Mouse (Mus musculus) cerebellum, adult 11-12 months (tissue): ENCODE measurements around the gene Dnmt1.
A peak's percentile ranks its signal among the peaks of the same experiment; 100 is the strongest.

ENCODE experiments used
- DNase-seq: peaks from one replicate; pipeline ENCODE4 v3.0.0; 2022

Dnmt1 gene

DNA sequence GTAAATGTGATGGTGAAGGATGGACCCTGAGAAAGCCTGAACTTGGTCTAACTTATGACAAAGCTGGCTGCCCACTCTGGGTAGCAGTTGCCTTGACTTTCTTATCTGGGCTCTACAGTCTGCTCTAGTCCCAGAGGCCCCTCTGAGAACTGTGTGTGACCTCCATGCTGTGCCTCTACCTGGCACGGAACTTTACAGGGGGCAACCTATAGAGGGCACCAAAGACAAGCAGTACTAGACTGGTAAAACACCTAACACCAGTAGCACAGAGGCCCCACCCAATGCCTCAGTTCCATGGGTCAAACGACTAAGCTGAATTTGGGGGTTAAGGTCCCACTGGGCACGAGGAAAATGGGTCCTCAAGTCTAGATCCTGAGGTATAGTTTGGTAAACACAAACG is 43.5 kb downstream of the Dnmt1 start:
- DNase-seq, result no peak

DNA sequence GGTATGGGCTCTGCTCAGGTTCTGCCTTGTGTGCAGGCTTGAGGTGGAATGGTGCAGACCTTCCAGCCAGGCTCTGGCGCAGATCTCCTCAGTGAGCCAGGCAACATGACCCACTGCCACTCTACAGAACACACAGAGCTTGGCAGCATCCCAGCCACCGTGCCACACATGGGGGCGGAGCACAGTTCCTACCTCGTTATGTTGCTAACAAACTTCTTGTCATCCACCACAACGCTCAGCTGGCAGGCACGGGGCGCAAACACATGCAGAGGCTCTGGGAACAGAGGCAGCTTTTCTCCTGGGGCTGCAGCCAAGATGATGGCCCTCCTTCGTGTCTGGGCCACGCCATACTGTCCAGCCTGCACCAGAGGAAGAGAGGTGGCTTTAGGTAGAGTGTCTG is 49.7 kb downstream of the Dnmt1 start:
- no peak for DNase-seq

DNA sequence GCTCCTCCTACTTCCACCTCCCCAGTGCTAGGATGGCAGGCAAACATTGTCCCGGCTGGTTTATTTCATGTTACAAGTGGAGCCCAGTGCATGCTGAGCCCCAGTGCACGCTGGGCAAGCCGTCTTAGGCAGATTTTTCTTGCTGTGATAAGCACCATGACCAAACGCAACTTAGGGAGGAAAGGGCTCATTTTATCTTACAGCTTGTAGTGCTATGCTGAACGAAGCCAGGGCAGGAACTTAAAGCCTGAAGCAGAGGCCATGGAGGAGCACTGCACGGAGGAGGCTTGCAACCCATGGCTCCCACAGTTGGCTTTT is 57.6 kb downstream of the Dnmt1 start:
- DNase-seq, result no peak

DNA sequence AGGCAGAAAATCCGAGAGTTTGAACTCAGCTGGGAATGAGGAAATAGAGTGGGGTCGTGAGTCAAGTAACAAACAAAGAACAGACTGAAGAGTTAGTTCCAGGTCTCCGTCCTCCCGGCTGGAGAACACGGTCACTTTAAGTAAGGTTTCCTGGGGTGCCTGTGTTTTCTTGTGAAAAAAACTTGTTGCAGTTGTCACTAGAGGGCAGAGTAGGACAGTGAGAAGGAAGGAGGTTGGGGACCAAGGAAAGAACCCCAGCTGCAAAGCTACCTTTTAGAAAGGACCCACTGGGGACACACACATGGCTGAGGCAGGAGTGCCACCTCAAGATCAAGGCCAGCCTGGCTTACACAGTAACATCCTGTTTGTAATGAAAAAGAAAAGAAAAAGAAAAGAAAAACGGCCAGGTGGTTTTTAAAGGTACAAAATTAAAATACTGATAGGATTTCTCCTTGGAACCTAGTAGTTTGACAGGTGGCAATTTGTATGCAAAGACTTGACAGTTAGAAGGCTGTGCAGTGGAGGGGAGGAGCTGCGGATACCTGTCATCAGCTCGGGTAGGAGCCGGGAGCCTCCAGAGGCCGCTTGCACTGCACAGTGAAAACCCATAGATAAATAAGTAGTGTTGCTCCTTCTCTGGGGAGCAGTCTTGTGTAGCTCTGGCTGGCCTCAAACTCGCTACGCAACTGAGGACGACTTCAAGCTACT is 58.1 kb downstream of the Dnmt1 start:
- no peak for DNase-seq

DNA sequence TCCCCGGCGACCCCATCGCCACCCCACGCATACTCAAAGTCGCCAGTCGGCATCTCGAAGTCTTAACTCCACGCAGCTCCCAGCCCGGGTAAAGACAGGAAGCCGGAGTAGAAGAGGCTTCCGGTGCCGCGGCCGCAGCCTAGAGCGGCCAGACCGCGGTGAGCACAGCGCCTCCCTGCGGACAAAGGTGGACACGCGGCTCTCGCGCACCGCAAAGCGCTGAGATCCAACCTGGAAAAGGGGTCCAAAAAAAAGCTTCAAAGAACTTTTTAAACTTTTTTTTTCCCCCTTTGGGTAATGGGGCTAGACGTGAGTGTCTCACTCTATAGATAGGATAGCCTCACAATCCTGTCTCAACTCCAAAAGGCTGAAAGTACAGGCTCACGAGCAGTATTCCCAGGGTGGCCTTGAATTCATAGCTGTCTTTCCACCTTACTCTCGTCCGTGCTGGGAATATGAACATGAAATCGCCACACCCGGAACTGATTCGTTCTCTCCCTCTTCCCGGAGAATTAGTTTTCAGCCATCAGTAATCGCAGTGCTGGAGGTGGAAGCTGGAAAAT is 61.1 kb downstream of the Dnmt1 start, which contains the start of gene Eif3g:
TSS of gene Eif3g (minus strand) at position 113 of the 563 bp plus-strand sequence.
- DNase-seq, result peak; percentile 82

DNA sequence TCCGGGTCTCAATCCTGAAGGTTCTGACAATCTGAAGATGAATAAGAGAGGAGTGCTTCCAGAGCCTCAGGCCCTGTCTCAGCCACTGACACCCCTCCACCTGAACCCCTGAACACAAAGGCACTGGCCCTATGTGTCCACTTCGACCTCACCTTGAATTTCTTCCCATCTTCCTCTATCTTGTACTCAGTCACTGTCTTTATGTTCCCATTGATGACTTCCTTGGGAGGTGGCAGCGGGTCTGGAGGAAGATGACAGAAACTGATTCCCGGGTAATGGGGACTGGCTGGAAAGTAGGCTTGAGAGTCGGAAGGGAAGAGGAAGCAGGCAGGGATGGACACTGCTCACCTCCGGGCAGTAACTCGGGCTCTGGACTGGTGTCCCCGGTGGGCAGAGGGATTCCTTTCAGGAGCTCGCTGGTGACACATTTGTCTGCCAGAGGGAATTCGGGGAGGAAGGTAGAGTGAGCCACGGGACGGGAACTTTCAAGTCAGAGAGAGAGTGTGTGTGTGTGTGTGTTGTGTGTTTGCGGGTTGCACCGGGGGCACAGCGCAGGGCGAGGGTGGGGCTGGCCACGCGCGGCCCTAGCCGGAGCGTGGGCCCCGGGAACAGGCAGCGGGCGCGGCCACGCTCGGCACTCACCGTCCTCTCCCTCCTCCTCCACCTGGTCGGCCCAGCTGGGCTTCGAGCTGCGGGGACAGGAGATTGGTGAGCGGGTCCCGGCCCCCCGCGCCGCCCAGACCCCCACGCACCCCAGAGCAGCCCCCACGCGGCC is 61.8 kb downstream of the Dnmt1 start:
- DNase-seq, result no peak

DNA sequence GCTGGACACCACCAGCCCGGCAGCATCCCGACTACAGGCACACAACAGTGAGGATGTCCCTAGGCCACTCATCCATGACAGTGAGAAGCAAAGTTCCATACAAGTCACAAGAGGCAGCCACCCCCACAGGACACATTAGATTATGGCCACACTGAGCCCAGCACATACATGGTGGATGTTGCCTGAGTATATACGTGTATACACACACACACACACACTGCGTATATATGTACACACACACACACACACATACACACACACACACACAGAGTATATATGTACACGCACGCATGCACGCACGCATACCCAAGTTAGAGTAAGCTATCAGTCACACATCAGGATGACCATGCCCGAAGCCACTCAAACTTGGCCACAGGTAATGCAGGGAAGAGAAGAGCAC is 64.3 kb downstream of the Dnmt1 start:
- no peak for DNase-seq

DNA sequence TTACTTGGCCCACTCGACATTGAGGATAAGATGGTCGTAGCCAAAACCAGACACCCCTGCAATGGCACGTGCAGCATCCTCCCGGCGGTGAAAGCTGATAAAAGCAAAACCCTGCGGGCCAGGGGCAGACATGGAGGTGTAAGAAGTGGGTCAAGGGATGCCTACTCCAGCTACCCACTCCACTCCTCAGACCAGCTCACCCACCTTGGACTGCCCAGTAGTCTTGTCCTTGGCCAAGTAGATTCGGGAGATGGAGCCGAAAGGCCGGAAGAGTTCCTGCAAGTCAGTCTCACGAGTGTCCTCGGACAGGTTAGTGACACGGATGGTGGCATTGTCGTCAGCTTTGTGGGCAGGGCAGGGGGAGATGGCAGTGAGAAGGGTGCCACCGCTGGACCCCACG is 65.1 kb downstream of the Dnmt1 start:
- no peak for DNase-seq

DNA sequence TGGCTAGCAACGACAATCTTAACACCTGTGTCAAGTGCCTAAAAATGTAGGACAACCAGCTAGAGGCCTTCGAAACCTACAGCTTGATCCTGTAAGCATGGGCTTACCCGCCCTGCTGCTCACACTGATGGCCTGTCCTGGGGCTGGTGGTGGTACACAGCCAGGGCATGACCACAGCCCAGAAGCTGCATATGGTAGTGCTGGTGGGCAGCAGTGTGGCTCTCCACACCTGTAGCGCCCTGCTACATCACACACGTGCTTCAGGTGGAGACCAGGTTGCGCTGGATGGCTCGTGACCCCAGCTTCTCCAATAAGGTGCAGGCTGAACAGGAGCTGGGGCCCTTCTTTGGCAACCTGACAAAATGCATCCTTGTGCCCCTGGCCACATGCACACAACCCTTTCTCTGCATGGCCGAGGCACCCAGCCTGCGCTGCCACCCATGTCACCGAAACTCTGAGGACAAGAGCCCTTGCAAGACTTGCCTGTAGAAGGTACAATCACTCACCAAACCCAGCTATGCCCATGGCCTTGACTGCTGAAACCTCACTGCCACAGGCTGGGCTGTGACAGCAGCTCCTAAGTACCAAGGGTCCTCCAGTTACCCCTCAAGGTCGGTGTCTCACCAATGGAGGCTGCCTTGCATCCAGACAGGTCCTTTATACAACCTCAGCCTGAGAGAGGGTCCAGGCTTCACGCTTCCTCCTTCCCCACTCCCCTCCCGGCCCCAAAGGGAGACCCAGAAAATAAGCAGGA is 65.9 kb downstream of the Dnmt1 start:
- no peak for DNase-seq

DNA sequence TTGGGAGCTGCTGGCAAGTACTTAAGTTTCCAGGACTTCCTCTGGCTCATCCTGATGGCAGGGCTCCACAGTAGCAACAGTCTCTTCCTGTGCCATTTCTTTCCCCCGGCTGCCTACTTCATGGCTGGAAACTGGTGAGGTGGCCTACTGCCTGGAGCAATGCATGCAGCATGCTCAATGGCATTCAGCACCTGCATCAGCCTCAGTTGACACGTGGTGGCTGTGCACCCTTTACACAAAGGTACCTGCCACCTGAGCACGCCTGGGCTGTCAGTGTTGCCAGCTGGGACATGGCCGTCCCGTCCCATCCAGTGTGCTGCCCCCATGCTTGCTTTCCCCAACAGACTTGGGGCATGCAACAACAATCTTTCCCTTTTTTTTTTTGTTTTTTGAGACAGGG is 66.6 kb downstream of the Dnmt1 start:
- DNase-seq, result no peak

DNA sequence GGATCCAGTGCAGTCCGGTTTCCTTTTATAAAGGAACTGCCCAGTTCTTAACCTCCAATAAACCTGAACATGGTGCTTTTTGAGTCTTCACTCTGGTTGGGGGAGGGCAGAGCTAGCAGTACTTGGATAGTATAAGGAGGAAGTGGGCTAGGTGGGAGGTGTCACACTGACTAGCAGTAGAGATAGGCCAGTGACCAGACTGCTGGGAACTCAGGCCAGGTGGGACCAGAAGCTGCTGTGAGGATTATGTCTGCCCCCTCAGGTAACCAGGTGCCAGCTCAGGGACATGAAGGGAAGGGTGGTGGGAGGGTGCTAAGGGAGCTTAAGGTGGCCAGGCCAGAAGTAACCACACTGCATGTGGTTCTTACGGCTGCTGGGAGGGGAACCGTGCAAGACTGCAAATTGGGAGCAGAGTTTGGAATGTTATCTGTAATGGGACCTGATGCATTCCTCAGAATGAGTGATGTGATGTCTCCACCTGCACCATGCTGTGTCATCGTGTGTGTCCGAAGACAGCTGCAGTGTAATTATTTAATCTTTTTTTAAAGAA is 67.5 kb downstream of the Dnmt1 start:
- DNase-seq, result no peak

DNA sequence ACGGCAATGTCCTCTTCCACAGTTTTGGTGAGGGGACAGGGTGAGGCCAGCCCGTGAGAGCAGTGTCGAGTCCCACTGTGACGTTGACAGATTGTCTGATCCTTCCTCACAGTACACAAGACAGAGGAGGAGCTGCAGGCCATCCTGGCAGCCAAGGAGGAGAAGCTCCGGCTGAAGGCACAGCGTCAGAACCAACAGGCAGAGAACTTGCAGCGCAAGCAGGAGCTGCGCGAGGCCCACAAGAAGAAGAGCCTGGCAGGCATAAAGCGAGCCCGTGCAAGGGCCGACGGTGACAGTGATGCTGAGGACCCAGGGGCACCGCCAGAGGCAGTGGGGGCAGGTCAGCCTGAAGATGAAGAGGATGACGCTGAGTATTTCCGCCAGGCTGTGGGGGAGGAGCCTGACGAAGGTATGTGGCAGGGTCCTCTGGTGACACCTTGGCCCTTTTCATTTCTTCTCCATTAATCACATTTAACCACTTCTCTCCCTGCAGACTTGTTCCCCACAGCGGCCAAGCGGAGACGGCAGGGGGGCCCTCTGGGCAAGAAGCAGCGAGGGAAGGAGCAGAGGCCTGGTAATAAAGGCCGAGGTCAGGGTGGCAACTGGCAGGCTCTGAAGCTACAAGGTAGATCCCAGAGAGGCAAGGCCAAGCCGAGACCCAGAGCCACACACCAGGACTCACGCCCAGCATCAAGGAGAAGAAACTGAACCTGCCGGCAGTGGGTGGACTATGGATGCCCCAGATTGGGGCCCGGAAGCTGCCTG is 68.2 kb downstream of the Dnmt1 start:
- no peak for DNase-seq

DNA sequence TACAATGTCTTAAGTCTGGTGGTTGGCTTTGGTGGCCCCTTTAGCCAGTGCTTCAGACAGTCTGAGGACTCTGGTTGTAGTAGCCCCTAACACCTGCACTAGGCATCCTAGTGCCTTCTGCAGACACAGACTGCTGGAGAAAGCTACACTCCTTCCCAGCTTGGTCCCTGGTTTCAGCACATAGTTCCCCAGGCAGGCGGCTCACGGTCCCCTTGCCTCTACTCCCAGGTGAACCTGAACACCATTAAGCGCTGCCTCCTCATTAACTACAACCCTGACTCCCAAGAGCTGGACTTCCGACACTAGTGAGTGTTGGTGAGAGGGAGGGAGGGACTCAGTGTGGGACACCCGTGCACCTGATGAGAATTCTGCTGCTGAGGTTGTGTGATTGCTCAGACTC is 69.3 kb downstream of the Dnmt1 start:
- DNase-seq, result no peak

DNA sequence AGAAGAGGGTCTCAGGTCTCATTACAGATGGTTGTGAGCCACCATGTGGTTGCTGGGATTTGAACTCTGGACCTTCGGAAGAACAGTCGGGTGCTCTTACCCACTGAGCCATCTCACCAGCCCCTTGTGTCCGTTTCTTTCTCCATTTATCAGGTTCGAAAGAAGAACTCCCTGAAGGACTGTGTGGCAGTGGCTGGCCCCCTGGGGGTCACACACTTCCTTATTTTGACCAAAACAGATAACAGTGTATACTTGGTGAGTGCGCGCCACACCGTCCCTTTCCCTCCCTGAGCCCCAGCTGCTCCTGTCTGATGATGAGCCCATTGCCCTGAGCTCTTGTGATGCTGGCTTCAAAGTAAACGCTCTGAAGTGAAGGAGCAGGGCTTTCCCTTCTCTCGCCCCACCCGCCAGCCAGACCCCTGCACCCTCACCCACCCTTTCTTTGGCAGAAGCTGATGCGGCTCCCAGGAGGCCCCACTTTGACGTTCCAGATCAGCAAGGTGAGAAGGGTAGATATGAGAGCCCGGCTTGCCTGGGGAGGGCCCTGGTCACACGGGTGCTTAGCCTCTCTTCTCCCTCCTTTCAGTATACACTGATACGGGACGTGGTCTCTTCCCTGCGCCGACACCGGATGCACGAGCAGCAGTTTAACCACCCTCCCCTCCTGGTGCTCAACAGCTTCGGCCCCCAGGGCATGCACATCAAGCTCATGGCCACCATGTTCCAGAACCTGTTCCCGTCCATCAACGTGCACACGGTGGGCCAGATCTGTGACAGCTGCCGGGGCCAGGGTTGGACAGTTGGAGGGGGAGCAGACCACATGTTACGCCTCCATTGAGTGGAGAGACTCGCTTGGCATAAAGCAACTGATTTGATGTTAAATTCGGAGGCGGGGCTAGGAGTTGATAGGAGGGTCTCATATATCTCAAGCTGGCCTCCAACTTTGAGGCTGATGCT is 70.2 kb downstream of the Dnmt1 start:
- peak; percentile 60 for DNase-seq

DNA sequence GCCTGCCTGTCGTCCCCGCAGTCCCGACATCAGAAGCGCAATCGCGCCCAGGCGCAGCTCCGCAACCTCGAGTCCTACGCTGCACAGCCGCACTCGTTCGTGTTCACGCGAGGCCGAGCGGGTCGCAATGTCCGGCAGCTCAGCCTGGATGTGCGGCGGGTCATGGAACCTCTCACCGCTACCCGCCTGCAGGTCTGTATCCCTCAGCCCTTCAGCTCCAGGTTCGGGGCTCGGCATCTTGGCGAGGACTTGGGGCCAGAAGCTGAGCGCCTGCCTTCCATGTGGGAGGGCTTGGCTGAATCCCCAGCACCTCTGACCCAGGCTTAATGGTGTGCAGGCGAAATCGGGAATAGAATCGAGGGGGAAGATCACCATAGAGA is 71.3 kb downstream of the Dnmt1 start:
- no peak for DNase-seq

DNA sequence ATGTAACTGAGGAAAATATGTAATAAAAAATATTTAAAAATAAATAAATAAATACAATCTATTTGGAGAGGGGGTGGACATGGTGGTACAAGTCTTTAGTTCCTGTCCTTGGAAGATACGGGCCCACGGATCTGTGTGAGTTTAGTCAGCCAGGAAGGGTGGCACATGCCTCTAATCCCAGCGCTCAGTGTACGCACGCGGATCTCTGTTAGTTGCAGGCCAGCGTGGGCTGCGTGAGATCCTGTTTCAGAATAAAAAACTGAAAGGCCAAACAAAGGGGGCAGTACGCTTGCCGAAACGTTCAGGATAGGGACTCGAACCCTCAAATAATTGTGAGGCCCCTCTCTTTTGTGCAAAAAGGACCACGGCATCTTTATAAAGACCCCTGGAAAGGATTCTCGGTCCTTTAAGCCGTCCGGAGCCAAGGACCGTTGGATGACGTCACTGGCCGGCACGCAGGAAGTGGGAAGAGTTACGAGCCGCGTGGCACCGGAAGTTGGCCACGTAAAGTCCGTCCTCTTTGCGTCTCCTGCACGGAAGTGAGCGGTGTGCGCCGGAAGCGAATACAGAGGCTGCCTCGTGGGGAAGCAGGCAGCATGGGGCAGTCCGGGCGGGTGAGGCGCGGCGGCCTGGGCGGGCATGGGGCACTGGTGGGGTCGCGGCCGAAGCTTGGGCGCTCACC is 71.8 kb downstream of the Dnmt1 start, which contains the start of gene Ppan:
TSS of gene Ppan (plus strand) at position 472 of the 682 bp plus-strand sequence.
- peak; percentile 96 for DNase-seq

DNA sequence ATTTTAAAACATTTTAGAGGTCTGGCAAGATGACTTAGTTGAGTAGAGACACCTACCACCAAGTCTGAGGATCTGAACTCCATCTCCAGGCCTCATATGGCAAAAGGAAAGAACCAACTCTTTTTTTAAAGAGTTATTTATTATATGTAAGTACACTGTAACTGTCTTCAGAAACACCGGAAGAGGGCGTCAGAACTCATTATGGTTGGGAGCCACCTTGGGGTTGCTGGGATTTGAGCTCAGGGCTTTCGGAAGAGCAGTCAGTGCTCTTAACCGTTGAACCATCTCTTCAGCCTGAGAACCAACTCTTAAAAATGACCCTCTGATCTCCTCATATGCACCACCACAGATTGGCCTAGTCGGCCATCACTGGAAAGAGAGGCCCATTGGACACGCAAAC is 72.5 kb downstream of the Dnmt1 start:
- no peak for DNase-seq

DNA sequence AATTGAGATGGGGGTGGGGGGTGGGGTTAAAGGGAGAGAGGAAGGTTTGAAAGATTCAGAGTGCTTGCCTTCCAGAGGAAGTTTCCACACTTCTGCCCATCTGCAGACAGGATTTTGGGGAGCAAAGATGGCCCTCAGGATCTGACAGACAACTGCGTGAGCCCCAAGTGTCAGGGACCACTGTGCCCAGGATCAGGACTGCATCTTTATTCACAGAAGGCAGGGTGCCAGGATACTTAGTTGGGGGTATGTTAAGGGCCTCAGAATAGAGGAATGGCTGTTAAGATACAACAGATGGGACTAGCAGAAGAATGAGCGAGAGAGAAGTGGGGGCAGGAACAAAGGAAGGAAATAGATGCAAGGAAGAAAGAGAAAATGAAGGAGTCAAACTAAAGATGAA is 73.1 kb downstream of the Dnmt1 start:
- peak; percentile 47 for DNase-seq

DNA sequence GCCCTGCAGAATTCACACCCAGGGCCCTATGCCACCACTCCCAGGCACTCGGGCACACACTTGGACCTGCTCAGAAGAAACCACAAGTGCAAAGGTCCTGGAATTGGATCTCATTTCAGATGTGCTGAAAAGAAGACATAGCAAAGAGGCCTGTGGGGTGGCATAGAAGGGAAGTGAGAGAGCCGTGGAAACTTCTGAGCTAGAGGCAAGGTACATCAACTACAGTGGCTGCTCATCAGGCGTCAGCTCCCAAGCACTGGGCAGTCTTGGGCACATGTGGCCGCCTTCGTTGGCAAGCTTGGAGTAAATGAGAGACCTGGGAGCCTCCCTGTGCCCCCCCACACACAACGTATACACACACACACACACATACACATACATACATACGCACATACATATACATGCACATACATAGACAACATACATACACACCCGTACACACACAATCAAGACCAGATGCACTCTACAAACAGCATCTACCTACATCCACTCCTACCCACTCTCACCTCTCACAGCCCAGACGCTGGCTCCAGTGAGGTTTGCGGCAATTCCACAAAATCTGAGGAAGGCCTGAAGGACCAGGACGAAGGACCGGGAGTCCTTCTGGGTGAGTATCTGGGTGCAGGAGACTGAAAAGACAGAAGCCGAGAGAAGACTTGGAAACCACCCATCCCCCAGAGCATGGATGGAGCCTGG is 80.4 kb downstream of the Dnmt1 start, which contains the start of gene Angptl6:
TSS of gene Angptl6 (minus strand) at position 631 of the 696 bp plus-strand sequence.
- peak; percentile 61 for DNase-seq

DNA sequence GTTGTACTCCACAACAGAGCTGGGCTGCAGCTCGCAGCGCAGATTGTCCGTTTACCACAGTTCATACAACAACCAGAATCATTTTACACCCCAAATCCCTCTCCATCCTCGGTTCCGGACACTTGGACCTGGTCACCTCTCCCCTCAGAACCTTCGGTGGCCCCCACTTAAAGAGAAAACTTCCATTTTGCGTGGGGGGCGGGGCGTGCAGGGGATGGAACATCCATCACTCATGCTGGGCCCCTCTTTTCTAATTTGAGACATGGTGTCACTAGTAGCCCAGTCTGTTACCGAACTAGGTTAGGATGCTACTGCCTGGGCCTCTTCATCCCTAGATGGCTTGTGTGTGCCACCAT is 81.0 kb downstream of the Dnmt1 start:
- DNase-seq, result no peak
